Mouse (Mus musculus): ENCODE measurements around the gene Comt. TPM values are rescaled to one million over a fixed set of nuclear protein-coding genes. Genes with fewer than 3 reads are reported as not detected.
A peak's percentile ranks its signal among the peaks of the same experiment; 100 is the strongest.

Gene Comt
- polyA plus RNA-seq, 1 experiment from 2014 or later = 124 TPM

DNA sequence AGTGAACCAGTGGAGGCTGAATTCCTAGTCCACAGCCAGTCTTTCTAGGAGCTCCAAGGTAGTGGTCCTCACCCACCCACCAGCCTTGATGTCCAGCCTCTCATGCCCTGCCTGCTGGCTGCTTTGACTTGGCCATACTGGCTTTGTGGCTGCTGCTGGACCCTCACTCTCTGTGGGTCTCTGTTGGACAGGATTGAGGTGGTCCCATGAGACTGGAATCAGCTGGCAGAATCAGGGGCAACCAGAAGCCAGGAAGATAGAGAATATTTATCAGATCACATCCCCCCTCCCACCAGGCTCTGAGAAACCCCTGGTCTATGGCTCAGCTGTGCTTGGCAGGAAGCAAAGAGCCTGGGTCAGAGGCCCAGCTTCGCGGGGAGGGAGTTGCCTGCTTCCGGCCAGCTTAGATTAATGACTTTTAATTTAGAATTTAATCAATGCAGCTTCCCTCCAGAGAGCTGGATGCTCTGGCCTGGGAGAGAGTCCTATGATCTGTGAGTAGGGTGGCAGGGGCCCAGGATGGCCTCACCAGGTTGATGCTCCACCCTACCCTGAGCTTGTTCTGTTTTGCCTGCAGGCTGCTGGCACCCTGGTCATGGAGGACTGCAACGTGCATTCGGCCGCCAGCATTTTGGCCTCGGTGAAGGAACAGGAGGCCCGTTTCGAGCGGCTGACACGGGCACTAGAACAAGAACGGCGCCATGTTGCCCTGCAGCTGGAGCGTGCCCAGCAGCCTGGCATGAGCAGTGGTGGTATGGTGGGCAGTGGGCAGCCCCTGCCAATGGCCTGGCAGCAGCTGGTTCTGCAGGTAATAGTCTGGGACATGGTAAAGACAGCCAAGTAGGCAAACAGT is 37.8 kb downstream of the Comt start:
- Histone ChIP-seq H3K4me3 (ENCODE audit: low read length) (no peak overlapping the region), H3K27ac (ENCODE audit: low read length) (peak overlapping the region; percentile 67), H3K9me3 (ENCODE audit: control insufficient read depth, low read length) (no peaks in the 10 kb centered on the region), H3K4me2 (ENCODE audit: low read depth, low read length) (no peak overlapping the region), H3K36me3 (ENCODE audit: control insufficient read depth, insufficient read depth, low read length) (no peaks in the 10 kb centered on the region), H3K27me3 (ENCODE audit: control insufficient read depth, insufficient read depth, low read depth, low read length) (no peaks in the 10 kb centered on the region), H3K4me1 (replicated peaks; ENCODE audit: control insufficient read depth, insufficient read depth, low read length) (peaks cover 34% of the 10 kb centered on the region), H3K9ac (ENCODE audit: low read length) (peak overlapping the region; percentile 9)
- WGBS = 78% methylated on average over 14 of the region's 14 CpGs
- ATAC-seq (ENCODE audit: low read depth) = no peak

DNA sequence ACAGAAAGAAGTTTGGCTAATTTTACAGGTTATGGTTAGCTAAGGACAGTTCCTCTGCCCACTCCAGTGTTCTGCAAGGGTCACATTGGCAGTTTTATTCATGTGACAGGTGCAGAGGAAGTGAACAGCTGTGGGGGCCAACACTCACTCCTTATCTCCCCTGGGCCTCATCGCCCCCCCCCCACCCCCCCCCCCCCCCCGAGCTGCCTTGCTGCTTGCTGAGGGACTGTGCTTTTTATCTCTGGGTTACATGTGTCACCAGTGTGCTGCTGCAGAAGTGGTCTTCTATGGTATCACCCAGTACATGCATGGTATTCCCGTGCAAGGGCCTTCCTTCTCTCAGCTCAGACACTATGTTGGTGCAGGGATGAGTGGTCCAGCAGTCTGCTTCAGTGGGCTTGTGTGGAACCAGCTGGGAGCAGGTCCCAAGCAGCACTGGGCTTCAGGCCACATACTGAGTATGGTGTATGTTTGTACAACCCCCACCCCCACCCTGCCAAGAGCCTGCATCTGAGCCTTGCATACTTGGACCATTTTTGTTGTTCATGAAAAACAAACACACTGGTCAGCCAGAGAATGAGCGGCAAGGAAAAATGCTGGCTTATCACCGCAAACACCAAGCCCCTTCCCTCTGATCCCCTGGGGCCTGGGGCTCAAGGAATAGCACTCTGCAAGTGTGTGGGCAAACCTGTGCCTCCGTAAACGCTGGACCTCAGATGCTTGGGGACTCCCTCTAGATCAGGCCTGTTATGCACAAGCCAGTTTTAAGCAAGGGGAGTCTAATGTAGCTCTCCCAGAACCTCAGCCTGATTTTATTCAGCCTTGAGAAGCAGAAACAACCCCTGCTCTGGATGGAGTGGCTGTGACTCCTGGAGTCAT is 38.7 kb downstream of the Comt start:
- Histone ChIP-seq H3K9me3 (ENCODE audit: control insufficient read depth, low read length) (no peaks in the 10 kb centered on the region), H3K4me1 (replicated peaks; ENCODE audit: control insufficient read depth, insufficient read depth, low read length) (peaks cover 33% of the 10 kb centered on the region), H3K4me2 (ENCODE audit: low read depth, low read length) (no peak overlapping the region), H3K27me3 (ENCODE audit: control insufficient read depth, insufficient read depth, low read depth, low read length) (no peaks in the 10 kb centered on the region), H3K36me3 (ENCODE audit: control insufficient read depth, insufficient read depth, low read length) (no peaks in the 10 kb centered on the region), H3K27ac (ENCODE audit: low read length) (peak overlapping the region; percentile 67), H3K4me3 (ENCODE audit: low read length) (no peak overlapping the region), H3K9ac (ENCODE audit: low read length) (peak overlapping the region; percentile 9; the same call in 1 of the 2 replicates)
- 29% methylated on average over 5 of the region's 7 CpGs for WGBS
- ATAC-seq (ENCODE audit: low read depth) = peak; percentile 29; the same call in 1 of the 2 replicates

DNA sequence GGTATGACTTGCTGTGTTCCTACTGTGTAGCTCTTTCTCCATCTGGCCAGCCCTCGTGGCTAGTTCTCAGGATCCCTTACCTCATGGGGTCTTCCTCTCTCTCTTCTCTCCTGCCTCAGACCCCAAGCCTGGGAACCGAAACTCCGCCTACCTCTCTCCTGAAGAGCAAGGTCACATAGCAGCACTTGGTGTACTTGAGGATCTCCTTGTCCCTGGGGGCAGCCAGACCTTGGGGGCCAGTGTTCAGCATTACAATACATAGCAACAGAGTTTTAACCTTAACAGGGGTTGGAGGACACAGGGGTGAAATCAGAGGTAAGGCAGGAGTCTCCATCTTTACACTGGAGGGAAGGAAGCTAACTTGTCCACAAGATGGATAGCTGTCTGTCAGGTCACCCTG is 39.7 kb downstream of the Comt start:
- no peaks in the 10 kb centered on the region for H3K27me3 ChIP-seq (ENCODE audit: control insufficient read depth, insufficient read depth, low read depth, low read length)
- H3K4me3 ChIP-seq (ENCODE audit: low read length) = no peak overlapping the region
- H3K9me3 ChIP-seq (ENCODE audit: control insufficient read depth, low read length) = no peaks in the 10 kb centered on the region
- H3K27ac ChIP-seq (ENCODE audit: low read length) = no peak overlapping the region
- H3K4me2 ChIP-seq (ENCODE audit: low read depth, low read length) = no peak overlapping the region
- peaks cover 30% of the 10 kb centered on the region for H3K4me1 ChIP-seq (replicated peaks; ENCODE audit: control insufficient read depth, insufficient read depth, low read length)
- no peak for ATAC-seq (ENCODE audit: low read depth)
- H3K9ac ChIP-seq (ENCODE audit: low read length) = no peak overlapping the region
- no peaks in the 10 kb centered on the region for H3K36me3 ChIP-seq (ENCODE audit: control insufficient read depth, insufficient read depth, low read length)
- WGBS = 49% methylated on average over 3 of the region's 3 CpGs

DNA sequence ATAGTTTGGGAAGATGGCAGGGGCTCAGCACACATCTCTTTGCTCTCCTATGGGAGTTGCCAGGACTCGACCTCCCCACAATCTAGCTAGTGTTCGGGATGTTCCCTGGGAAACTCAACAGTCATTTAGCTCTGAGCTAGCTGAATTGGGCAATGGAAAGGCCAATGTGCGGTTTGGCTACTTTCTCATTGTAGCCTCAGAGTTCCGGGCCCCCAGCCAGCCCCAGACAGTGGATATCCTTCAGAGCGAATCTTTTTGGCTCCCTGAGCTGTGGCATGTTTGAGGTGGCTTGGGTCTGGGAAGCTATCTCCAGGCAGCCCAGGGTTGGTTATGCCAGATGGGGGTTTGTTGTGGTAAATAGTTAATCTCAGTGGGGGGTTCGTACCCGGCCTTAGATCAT is 40.2 kb downstream of the Comt start:
- Histone ChIP-seq H3K4me3 (ENCODE audit: low read length) (no peak overlapping the region), H3K36me3 (ENCODE audit: control insufficient read depth, insufficient read depth, low read length) (no peaks in the 10 kb centered on the region), H3K9ac (ENCODE audit: low read length) (no peak overlapping the region), H3K27me3 (ENCODE audit: control insufficient read depth, insufficient read depth, low read depth, low read length) (no peaks in the 10 kb centered on the region), H3K9me3 (ENCODE audit: control insufficient read depth, low read length) (no peaks in the 10 kb centered on the region), H3K4me1 (replicated peaks; ENCODE audit: control insufficient read depth, insufficient read depth, low read length) (peaks cover 32% of the 10 kb centered on the region), H3K4me2 (ENCODE audit: low read depth, low read length) (no peak overlapping the region), H3K27ac (ENCODE audit: low read length) (no peak overlapping the region)
- WGBS = 73% methylated on average over 7 of the region's 7 CpGs
- ATAC-seq (ENCODE audit: low read depth) = no peak

DNA sequence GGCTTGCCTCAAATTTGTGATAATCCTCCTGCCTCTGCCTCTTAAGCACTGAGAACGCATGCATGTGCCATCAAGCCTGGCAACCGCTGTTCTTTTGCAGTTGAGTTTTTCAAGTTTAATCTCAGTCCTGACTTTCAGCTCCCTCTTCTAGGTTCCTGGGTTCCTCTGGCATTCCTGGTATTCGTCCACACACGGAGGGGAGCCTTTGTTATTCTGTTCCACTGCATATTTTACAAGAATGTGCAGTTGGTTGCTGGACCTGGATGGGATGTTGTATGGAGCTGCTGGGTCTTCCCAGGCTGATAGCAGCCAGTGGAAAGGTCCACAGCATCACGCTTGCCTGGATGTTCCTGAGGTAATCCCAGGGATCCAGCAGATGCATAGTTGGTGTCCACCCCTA is 41.2 kb downstream of the Comt start:
- Histone ChIP-seq H3K36me3 (ENCODE audit: control insufficient read depth, insufficient read depth, low read length) (no peaks in the 10 kb centered on the region), H3K4me3 (ENCODE audit: low read length) (no peak overlapping the region), H3K4me1 (replicated peaks; ENCODE audit: control insufficient read depth, insufficient read depth, low read length) (peaks cover 32% of the 10 kb centered on the region), H3K4me2 (ENCODE audit: low read depth, low read length) (no peak overlapping the region), H3K9ac (ENCODE audit: low read length) (no peak overlapping the region), H3K27ac (ENCODE audit: low read length) (no peak overlapping the region), H3K9me3 (ENCODE audit: control insufficient read depth, low read length) (no peaks in the 10 kb centered on the region), H3K27me3 (ENCODE audit: control insufficient read depth, insufficient read depth, low read depth, low read length) (no peaks in the 10 kb centered on the region)
- 72% methylated on average over 5 of the region's 5 CpGs for WGBS
- no peak for ATAC-seq (ENCODE audit: low read depth)

DNA sequence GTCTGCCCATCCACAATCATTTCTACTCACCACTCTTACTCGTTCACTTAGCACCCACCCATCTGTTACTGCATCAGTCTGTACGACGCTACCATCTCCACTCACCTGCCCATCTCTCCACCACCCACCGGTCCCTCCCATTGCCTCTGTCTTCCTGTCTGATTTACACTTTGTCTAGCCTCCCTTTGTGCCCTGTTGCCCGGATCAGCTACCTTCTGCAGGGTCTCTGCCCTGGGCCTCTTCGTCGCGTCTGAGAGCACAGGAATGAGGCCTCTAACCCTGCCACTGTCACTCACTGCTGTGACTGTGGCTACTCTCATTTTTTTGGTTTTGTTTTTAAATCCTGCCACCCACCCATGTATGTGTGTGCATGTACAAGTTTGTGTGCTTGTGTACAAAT is 42.0 kb downstream of the Comt start:
- Histone ChIP-seq H3K4me1 (replicated peaks; ENCODE audit: control insufficient read depth, insufficient read depth, low read length) (peaks cover 32% of the 10 kb centered on the region), H3K9me3 (ENCODE audit: control insufficient read depth, low read length) (no peaks in the 10 kb centered on the region), H3K4me3 (ENCODE audit: low read length) (no peak overlapping the region), H3K9ac (ENCODE audit: low read length) (no peak overlapping the region), H3K36me3 (ENCODE audit: control insufficient read depth, insufficient read depth, low read length) (no peaks in the 10 kb centered on the region), H3K27me3 (ENCODE audit: control insufficient read depth, insufficient read depth, low read depth, low read length) (no peaks in the 10 kb centered on the region), H3K27ac (ENCODE audit: low read length) (no peak overlapping the region), H3K4me2 (ENCODE audit: low read depth, low read length) (no peak overlapping the region)
- no peak for ATAC-seq (ENCODE audit: low read depth)
- 83% methylated on average over 8 of the region's 8 CpGs for WGBS

DNA sequence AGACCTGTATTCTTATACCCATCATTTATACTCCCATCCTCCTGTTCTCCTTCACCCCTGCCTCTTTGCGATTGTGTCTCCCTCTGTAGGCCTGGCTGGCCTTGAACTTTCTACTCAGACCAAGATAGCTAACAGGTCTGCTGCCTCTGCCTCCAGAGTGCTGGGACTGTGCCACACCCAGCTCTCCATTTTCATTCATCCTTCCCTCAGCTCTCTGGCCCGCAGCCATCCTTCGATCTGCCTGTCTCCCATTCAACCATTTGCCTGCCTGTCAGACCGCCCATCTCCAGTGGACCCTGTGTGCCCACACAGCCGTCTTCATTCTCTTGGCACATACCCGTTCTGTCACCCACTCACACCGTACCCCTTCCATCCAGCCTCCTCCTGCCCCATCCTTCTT is 42.4 kb downstream of the Comt start:
- 71% methylated on average over 7 of the region's 7 CpGs for WGBS
- no peaks in the 10 kb centered on the region for H3K36me3 ChIP-seq (ENCODE audit: control insufficient read depth, insufficient read depth, low read length)
- no peak for ATAC-seq (ENCODE audit: low read depth)
- no peak overlapping the region for H3K9ac ChIP-seq (ENCODE audit: low read length)
- no peak overlapping the region for H3K4me2 ChIP-seq (ENCODE audit: low read depth, low read length)
- H3K4me3 ChIP-seq (ENCODE audit: low read length) = no peak overlapping the region
- H3K9me3 ChIP-seq (ENCODE audit: control insufficient read depth, low read length) = no peaks in the 10 kb centered on the region
- no peaks in the 10 kb centered on the region for H3K27me3 ChIP-seq (ENCODE audit: control insufficient read depth, insufficient read depth, low read depth, low read length)
- H3K27ac ChIP-seq (ENCODE audit: low read length) = no peak overlapping the region
- H3K4me1 ChIP-seq (replicated peaks; ENCODE audit: control insufficient read depth, insufficient read depth, low read length) = peaks cover 31% of the 10 kb centered on the region

DNA sequence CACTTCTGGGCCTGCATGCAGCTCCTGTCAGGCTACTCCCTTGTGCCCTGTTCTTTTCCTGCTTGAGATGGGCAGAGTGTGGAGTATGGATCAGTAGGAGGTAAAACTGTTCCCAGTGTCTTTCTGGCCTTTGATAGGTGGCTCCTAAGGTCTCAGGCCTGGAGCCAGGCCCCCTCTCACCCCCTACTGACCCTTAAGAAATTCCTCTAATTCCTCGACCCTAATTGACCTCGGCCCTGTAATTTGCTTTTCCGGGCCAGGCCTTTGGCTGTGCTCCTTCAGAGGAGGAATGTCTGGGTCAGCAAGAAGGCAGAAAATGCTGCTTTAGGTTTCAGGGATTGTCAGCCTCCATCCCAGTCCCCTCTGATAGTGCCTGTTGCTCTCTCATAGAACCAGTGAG is 42.9 kb downstream of the Comt start:
- Histone ChIP-seq H3K4me2 (ENCODE audit: low read depth, low read length) (no peak overlapping the region), H3K27me3 (ENCODE audit: control insufficient read depth, insufficient read depth, low read depth, low read length) (no peaks in the 10 kb centered on the region), H3K27ac (ENCODE audit: low read length) (no peak overlapping the region), H3K4me3 (ENCODE audit: low read length) (no peak overlapping the region), H3K9me3 (ENCODE audit: control insufficient read depth, low read length) (no peaks in the 10 kb centered on the region), H3K36me3 (ENCODE audit: control insufficient read depth, insufficient read depth, low read length) (no peaks in the 10 kb centered on the region), H3K9ac (ENCODE audit: low read length) (no peak overlapping the region; the same call in 1 of the 2 replicates), H3K4me1 (replicated peaks; ENCODE audit: control insufficient read depth, insufficient read depth, low read length) (peaks cover 26% of the 10 kb centered on the region)
- no peak for ATAC-seq (ENCODE audit: low read depth)
- WGBS = 14% methylated on average over 3 of the region's 3 CpGs

DNA sequence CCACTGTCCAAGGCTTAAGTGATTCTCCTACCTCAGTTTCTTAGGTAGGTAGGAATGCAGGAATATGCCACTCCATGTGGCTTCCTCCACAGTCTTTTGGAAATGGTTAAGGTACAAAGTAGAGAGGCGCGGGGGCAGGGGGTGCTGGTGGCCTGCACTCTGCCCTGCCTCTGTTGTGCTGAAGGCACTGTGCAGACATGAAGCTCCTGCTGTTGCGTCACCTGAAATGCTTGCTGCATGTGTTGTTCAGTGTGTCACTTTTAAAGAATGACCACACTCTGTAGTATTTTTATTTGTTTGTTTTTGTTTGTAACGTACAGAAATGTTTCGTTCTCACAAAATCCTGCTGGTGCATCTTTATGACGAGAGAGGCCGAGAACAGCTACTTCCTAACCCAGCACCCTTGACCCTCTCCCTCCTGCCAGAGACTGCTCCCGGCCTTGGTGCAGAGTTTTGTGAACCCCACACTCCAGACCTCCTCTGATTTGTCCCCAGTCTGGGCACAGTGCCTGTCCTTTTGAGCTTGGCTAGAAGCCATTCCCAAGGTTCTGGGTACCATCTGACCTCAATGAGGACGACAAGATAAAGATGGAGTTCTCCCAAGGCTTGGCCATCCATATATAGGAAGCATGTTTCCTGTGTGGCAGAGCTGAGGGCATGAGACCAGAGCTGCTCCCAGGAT is 43.5 kb downstream of the Comt start:
- peaks cover 21% of the 10 kb centered on the region for H3K4me1 ChIP-seq (replicated peaks; ENCODE audit: control insufficient read depth, insufficient read depth, low read length)

More for the DNA sequence above, 43.5 kb downstream of the Comt start:
- H3K9ac ChIP-seq (ENCODE audit: low read length) = no peak overlapping the region; the same call in 1 of the 2 replicates
- ATAC-seq (ENCODE audit: low read depth) = no peak
- H3K4me3 ChIP-seq (ENCODE audit: low read length) = no peak overlapping the region
- H3K27ac ChIP-seq (ENCODE audit: low read length) = no peak overlapping the region
- no peak overlapping the region for H3K4me2 ChIP-seq (ENCODE audit: low read depth, low read length)
- no peaks in the 10 kb centered on the region for H3K27me3 ChIP-seq (ENCODE audit: control insufficient read depth, insufficient read depth, low read depth, low read length)
- H3K36me3 ChIP-seq (ENCODE audit: control insufficient read depth, insufficient read depth, low read length) = no peaks in the 10 kb centered on the region
- H3K9me3 ChIP-seq (ENCODE audit: control insufficient read depth, low read length) = no peaks in the 10 kb centered on the region
- WGBS = 62% methylated on average over 9 of the region's 9 CpGs
